Mouse (Mus musculus) inflammation-experienced regulatory T-cells, adult 6 months (primary cell): ENCODE results near the gene Sept9. TPM values are rescaled to one million over a fixed set of nuclear protein-coding genes. Genes with fewer than 3 reads are reported as not detected.
A peak's percentile ranks its signal among the peaks of the same experiment; 100 is the strongest.
"Not testable (repeated sequence)": the region's sequence is repeated elsewhere in the genome, so short reads cannot be mapped to it uniquely, and the experiment has no call there.

ENCODE experiments used
- ATAC-seq: one replicate; pipeline ENCODE4 v1.8.0; 2017
- polyA plus RNA-seq, 3 experiments: library from polyadenylated mRNA; unstranded; fragments of 100-300 nt; shearing (Covaris generic); gene quantifications; one replicate each; pipeline ENCODE4 v1.2.1; 2017

Gene Sept9
- polyA plus RNA-seq, 3 experiments from 2014 or later = 313 to 340 (median 332) TPM

- ATAC-seq = no peak
These were observed 131.4 kb downstream of the Sept9 start for GRCm38 (mm10) chr11:117330951-117331254.

- ATAC-seq = no peak
These were observed 132.1 kb downstream of the Sept9 start for GRCm38 (mm10) chr11:117331361-117332241.

DNA sequence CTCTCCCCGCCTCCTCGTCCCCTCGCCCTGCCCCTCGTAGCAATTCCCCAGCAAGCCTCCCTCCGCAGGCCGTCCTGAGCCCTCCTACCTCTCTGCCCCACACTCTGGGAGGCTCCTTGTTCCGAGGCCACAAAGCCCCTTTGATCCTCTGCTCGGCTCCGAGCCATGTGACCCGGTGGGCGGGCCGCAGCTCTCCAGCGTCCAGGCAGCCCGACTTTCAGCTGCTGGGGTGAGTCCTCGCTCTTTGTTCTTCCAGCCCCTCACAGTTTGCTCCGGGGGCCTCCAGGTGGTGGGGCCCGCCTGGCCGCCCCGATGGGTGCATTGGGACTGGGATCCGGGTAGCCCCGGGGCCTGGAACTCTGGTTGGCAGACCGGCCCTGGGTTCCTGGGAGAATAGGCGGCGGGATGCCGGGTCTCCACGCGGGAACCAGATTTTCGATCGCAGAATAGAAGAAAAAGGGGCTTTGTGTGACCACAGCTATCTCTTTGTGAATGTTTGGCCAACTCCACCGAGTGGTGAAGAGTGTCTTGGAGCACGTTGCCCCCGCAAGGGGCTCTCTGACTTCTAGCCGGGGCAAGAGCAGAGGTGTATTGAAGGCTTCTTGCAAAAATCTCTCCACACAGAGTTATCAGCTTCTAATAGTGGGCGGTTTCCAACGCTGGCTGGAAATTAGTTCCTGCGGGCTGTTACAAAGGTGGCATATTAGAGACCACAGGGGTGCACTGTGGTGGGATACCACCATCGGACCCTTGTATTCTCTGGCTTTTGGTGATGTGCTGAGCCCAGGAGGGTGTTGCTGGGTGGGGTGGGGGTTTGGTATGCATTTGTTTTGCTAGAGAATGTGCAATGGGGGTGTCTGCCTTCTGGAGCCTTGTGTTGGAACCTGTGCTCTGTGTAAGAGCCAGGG, 133.0 kb downstream of the Sept9 start:
- ATAC-seq = peak; percentile 16

- ATAC-seq = no peak
These were observed 133.8 kb downstream of the Sept9 start for GRCm38 (mm10) chr11:117333150-117333715.

DNA sequence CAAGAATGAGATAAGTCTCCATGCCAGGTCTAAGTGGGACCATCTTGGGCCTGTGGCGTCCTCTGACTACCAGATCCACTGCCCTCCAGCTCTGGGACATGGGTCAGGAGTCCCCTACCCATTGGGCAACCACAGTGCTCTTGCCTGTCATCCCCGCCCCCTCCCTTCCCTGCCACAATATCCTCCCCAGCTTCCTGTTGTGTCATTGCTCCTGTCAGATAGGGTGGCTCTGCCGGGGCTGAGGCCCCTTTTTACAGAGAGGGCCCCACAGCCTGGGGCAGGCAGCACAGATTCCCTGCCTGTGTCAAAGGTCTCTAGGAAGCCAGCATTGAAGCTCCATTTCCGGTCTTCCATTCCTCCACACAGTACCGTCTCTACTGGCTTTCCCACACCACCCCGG, 134.6 kb downstream of the Sept9 start:
- ATAC-seq = peak; percentile 66

- no peak for ATAC-seq
These were observed 135.7 kb downstream of the Sept9 start for GRCm38 (mm10) chr11:117335146-117335545.

GRCm38 (mm10) chr11:117336081-117336788, 136.8 kb downstream of the Sept9 start:
- no peak for ATAC-seq

GRCm38 (mm10) chr11:117337749-117338148, 138.3 kb downstream of the Sept9 start:
- ATAC-seq = peak; percentile 35

- no peak for ATAC-seq
These were observed 139.0 kb downstream of the Sept9 start for GRCm38 (mm10) chr11:117338503-117338902.

GRCm38 (mm10) chr11:117339050-117339449, 139.6 kb downstream of the Sept9 start:
- ATAC-seq = no peak

DNA sequence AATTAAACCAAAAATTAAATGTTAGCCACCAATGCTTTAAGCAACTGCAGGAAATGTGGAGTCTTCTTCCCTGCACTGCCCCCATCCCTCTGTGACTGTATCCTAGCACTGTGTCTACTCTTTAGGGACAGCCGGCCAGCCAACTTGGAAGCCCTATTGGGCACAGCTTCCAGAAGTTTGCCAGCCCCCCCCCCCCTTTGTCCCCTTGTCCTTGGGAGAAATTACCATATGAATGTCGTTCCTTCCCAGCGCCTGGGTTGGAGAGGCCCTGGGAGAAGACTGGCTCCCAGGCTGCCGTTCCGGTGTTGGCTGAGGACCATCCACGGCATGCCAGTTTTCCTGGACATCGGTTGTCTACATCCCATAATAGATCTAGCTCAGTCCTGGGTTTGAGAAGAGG, 141.8 kb downstream of the Sept9 start:
- no peak for ATAC-seq

DNA sequence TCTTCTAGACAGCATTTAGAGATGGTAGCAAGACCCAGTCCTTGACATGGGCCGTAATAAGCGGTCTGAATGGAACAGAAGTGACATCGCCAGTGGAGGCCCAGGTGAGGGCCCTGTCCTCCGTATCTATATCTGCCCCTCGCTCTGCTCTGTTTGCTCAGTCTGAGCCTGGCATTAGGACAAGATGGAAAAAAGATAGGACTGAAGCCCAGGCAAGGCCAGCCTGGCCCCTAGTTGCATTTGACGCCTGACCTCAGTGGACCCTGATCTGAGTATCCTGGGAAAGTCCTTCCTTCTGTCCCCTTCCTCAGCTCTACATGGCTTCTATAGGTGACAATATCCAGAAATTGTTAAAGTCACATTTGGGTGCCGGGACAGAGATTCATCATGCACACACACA, 142.6 kb downstream of the Sept9 start:
- no peak for ATAC-seq

DNA sequence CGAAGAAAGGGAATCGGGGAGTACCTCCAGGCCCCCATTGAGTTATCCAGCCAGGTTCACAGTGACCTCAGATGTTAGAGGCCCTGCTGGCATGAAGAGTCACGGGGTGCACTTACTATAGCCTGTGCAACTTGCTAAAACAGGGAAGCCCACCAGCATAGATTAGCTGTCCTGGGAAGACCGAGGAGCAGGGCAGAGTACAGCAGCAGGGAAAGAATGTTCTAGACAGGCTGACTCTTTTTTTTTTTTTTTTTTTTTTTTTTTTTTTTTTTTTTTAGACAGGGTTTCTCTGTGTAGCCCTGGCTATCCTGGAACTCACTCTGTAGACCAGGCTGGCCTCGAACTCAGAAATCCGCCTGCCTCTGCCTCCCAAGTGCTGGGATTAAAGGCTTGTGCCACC, 143.0 kb downstream of the Sept9 start:
- not testable (repeated sequence) for ATAC-seq

DNA sequence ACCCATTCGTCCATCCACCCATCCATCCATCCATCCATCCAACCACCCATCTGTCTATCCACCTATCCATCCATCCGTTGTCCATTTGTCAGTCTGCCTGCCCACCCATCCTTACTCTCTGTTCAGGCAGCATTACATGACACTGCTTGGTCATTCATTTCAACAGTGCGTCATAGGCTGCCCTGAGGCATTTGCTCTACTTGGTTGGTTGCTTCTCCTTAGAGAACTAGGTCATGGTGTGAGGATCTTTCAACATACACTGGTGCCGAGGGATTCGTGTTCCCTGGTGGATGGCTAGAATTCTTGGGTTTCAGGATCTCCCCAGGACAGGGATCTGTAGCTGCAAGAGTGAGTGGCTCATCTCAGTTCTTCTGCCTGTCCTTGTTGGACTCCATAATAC, 144.3 kb downstream of the Sept9 start:
- ATAC-seq = no peak

DNA sequence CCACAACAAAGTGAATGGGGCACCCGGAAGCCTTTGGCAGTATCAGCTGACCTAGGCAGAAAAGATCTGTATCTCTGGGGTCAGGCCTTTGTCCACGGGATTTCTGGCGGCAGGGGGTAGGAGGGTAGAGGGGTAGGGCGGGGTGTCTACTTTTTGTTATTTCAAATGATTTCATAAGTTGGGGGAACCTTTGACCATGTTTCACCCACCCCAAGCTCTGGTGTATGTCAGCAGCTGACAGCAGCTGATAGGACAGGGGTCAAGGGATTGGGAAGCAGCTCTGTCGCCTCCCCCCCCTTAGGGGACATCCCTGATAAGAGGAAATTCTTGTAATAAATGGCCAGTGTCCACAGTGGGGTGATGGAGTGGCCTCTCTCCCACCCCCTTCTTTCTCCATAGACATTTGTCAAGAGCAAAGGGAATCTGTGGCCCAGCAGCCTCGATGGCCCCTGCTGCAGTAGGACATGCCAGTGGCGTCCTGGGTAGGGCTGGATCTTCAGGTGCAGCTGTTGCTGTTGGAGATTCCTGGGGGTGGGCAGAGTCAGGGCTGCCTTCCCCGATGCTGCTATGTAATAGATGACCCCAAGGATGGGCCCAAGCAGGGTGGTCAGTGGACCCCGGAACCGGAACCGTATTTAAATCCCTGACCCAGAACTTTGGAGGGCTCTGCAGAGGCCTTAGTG, 145.0 kb downstream of the Sept9 start:
- no peak for ATAC-seq

GRCm38 (mm10) chr11:117345022-117345765, 145.7 kb downstream of the Sept9 start:
- ATAC-seq = no peak

DNA sequence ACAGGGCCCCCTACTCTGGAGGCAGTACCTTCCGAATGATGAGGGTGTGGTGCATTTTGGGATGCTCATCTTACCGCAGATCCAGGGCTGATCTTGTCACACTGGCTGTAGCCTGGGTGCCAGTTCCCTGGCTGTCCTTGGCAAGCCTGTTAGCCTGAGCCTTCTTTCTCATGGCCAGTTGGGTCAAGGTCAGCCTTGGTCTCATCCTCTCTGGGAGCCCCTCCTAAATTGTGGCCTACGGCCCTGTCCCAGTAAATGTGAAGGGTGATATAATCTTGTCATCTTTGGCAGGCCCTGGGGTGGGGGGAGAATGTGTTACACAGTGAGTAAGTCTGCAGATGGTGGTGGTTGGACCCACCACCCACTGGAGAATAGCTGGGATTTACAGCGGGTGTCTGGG, 147.8 kb downstream of the Sept9 start:
- ATAC-seq = no peak

DNA sequence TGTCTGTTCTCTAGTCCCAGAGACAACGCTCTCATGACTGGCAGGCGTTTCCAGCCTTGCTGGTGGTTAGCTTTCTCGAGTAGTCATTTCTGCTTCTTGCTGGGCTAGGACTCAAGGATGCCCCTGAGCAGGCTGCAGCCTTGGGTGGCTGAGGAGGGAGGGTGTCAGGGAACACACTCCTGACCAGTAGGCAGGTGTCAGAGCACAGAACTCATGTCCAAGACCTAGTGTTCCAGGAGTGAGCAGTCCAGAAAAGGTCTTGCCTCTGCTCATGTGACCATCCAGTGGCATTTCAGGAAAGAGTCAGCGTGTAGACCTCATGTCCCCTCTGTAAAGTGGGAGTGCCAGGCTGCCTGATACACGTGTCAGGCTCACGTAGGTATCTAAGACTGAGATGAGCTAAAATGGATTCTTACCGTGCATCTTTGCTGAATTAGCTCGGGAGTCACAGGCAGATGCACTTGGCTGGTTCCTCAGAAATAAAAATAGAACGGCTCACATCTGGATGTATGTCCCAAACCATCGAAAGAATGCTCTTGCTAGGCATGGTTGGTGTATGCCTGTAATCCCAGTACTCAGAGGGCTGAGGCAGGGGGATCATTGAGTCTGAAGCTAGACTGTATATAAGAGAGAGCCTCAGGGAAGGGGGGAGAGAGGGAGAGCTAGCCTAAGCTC, 149.1 kb downstream of the Sept9 start:
- no peak for ATAC-seq

GRCm38 (mm10) chr11:117349429-117350363, 150.2 kb downstream of the Sept9 start:
- peak; percentile 78 for ATAC-seq
